Mouse (Mus musculus): Measurements from ENCODE around the gene Rer1.

Rer1 gene

DNA sequence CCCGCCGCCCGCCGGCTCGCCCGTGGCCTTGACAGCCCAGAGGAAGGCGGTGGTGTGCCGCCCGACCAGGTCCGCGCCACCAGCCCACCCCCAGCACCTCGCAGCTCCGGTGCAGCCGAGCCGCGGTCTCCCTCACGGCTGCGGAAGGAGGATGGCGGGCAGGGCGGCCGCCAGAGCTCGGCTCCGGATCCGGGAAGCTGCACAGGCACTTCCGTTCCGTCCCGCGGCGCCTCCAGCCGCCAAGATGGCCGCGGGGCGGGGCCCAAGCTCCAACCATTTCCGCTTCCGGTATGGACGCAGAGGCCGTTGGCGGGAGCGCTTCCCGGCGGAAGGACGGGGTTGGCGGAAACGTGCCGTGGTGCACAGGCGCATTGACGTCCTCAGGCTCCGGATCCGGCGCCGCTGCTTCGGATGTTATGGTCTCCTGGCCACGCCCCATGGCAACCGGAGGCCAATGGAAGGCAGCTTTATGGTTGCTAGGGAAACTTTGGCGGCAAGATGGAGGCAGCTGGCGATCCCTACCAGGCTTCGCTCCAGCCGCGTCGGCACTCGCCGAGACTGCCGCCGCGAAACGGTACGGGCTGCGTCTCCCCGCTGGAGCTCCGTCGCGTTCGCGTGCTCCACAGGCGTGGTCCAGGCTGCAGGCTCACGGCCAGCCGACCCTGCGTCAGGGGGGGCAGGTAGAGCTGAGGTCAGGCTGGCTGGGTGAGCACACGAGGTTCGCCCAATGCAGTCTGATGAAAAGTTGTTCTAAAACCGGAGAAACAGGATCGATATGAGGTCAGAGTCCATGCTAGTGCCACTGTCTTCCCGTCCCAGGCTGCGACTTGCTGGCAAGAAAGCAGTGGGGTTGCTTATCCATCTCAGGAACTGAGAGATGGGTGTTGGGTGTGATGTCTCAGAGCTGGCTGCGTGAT is at the start of gene Rer1, which contains the start of gene Morn1:
Gene Rer1 (minus strand): TSS at position 275 of the 917 bp plus-strand sequence.
Gene Morn1 (plus strand): TSS at position 470 of the 917 bp plus-strand sequence.
- peak; percentile 100 for DNase-seq (ENCODE audit: low spot score)

DNA sequence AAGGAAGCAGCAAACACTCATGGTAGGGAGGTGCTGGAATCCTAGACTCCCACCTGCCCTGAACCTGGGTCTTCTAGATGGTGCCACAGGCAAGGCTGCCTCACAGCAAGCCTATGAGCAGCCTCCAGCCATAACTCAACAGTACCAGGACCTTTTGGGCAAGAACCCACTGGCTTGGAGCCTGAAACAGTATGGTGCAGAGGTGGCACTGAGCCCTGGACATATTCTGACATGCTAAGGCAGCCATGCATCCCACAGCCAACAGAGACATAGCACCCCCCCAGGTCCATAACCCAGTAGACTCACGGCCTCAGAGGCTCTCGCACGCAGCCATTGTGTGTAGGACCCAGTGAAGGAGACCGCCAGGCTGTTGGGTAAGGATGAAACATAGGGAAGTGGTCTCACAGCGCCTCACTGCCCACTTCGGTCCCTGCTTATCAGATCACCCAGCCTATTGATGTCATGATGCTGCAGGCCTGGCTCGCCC is 48.5 kb upstream of the Rer1 start:
- DNase-seq (ENCODE audit: low spot score) = no peak

DNA sequence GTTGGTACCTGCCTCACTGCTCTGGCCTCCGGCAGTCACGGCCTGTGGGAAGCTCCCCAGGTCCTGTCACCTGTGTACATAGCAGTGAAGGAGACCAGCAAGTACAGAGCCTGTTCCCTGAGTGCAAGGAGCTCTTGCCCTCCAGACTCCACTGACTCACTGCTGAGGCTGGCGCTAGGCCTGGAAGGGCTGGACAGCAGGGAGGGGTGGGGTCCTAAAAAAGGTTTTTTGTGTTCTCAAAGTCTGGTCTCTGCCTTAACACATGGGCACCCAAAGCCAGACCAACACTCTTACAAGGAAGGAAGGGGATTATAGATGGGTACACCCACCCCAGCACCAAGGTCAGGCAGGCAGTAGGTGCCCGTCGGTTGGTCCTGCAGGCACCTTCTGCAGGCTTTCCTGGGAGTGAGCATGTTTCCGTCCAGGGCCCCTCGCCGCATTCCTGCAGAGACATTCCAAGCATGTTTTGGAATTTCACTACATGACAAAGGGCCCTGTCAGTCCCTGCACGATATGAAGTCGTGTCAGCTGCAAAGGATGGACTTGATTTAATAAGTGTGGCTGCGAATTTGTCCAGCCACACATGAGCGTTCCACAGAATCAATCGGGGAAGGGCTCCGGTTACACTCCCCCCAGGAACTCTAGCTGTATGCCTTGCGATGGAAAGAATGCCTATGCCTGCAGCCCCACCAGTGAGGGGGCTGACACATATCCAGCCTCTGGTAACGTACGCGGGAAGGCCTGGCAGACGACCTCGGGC is 47.7 kb upstream of the Rer1 start:
- DNase-seq (ENCODE audit: low spot score) = no peak

DNA sequence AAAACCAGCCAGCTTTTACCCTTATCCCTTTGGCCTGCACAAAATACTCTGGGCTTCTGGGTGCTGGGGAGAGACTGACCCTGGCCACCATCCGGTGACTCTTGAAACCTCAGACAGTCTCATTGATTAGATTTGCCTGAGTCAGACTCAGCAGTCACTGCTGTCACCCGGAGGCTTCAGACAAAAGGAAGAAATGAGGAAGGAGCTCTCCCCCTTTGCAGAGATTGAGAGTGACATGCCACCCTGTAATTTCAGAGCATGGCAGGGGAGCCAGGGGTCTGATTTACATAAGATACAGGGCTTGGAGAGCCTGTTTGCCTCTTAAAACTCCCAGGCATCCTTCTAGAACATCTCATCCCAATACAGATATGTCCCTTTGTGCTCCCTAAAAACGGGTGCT is 47.0 kb upstream of the Rer1 start:
- no peak for DNase-seq (ENCODE audit: low spot score)

DNA sequence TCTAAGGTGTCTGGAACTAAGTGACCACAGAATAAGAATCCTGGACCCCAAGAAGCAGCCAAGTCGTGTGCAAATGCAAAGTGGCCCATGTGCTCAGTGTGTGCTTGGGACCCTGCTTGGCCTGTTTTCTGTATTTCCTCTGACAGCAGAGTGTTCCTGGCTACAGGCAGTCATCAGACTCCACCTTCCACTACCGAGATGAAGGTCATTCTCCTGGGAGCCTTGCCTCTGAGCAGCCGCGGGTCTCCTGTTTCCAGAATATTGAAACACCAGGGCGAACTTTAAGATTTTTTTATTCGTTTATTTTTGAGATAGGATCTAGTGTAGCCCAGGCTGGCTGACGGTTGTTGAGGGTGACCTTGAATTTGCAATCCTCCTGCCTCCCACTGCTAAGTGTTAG is 44.4 kb upstream of the Rer1 start:
- no peak for DNase-seq (ENCODE audit: low spot score)

DNA sequence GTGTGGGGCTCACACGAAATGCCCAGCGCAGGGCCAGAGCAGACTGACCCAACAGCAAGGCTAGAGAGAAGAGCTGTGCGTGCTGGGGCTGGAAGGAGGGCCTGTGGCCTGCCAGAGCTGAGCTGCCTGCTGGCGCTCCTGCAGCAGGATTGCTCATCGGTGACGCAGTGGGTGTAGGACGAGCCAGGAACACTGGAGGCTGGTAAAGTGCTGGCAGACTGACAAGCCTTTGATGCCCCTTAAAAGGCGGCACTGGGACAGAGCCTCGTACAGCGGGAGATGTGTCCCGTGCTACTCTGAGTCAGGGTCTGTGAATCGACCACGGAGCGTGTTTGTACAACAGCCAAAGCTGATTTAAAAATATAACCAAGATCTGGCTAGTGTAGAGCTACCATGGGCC is 43.8 kb upstream of the Rer1 start:
- peak; percentile 79 for DNase-seq (ENCODE audit: low spot score)

DNA sequence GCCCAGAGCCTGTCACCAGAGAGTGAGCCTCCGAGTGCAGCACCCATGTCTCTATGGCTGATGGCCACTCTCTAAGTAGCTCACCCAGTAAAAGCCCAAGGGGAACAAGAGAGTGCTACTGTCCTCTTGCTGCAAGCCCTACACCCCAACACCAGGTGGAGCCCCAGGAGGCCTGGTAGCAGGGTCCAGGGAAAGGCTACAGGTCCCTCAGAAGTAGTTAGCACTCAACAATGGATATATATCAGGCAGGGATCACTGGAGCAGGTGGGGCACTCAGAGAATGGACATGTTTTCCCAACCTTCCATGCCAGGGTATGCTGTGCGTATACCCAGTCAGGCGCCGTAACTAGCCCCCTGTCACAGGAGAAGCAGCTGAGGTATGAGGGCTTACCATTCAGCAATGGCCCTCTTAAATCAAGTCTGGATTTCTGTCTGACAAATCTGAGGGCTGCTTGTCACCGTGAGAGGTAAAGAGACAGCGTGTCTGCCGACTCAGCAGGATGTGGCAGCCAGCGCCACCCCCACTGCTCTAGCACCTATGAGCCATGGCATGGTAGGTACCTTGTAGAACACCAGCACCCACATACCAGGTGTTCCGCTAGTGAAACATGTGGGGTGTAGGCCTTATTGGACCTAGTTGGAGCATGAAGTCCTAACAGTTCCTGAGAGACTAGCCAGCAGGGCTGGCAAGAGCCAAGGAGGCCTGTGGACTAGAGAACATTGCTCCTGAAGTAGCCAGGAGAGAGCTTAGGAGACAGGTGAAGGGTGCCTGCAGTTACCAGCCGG is 43.1 kb upstream of the Rer1 start:
- peak; percentile 73 for DNase-seq (ENCODE audit: low spot score)

DNA sequence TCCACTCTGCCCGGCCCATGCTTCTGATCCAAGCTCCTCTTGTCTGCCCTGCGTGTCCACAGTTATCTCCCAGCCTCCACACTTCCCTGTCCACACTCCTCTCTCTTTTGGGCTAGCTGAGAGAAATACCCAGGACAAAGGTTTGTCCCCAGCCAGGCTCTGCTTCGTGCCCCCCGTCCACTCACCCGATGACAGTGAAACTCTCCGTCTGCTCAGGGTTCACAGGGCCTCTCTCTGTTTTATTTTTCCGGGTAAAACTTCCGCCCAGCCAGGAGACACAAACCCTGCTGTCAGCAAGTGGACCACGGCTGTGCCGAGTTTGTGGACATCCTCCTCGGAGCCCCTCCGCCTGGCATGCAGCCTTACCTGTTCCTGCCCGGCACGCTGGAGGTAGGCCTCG is 42.2 kb upstream of the Rer1 start:
- no peak for DNase-seq (ENCODE audit: low spot score)

DNA sequence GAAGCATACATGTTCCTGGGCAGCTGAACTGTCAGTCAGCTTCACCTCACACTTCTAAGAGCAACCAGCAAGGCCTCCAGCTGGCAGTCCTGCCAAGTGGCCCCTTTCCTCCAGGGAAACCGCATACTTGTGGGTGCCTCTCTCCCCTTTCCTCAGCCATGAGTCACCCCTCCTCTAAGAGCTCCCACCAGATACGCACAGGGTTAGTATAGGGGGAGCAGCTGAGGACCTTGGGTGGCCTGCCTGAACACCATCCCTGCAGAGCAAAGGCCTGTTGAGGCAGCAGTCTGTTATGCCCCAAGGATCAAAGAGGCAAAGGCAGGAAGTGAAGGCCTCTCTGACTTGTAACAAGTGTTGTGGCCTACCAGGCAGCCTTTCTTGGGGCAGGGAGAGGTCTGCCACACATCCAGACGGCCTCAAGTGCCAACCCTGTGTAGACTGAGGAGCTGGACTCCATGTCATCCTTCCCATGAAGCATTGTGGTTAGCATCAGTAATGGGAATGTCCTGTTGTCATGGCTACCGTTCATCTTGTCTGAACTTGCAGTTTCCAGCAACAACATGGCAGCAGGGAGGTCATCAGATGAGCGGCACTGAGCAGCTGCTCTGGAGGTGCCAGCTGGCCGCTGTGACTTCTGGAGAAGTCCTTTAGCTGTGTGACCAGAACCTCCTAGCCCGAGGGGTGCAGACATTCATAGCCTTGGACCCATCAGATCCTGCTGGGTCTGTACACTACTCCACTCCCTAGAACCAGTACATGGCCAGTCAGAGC is 40.6 kb upstream of the Rer1 start:
- DNase-seq (ENCODE audit: low spot score) = no peak

DNA sequence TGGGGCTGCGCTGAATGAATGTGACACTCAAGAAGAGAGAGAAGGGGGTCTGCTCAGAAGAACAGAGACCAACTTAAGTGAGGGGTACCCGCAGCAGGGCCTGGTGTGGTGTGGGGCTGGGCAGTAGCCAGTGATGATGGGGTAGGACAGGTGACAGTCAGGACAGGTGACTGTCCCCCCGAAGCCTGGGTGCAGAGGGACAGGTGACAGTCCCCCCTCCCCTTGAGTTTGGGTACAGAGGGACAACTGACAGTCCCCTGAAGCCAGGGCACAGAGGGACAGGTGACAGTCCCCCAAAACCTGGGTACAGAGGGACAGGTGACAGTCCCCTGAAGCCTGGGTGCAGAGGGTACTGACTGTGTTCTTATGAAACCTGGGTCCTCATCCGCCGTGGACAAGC is 40.0 kb upstream of the Rer1 start:
- no peak for DNase-seq (ENCODE audit: low spot score)

DNA sequence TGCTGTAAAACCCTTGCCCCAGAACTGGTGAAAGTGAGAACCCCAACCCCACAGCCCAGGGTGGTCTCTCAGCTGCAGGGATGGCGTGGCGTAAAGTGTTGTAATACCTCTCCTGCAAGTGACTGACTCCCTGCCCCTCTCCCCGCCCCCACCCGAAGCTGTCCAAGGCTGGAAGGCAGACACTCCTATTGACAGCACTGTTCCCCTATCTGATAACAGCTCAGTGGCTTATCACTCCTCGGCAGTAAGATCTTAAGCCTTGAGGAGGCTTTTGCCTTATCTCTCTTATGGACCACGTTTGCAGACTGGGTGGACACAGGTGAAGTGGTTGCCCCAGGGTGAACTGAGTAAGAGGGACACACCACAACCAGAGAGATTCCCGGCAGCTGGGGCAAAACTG is 39.1 kb upstream of the Rer1 start:
- no peak for DNase-seq (ENCODE audit: low spot score)

DNA sequence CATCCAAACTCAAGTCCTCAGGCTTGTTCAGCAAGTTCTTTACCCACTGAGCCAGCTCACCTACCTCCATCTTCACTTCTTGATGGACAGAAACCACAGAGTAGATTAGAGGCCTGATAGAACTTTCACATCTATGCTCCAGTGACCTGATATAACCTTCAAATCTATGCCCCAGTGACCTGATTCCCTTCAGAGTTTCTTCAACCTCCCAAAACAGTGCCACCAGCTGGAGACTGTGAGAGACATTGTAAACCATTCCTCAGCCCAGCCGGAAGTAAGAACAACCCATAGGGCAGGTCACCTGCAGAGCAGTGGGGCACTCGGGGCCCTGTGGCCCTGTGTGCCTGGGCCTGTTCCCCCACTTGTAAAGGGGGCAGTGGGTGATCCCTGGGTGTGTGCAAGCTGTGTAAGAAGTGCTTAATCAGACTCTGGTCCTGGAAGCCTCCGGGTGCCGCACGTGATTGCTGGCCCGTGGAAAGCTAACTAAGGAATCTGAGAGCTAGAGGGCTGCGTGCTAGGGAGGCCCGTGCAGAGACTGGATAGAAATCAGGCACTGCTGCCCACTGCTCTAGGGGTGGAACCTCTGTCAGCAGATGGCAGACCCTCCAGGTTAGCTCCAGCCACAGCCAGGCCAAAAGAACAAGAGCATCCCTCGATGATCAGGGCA is 37.8 kb upstream of the Rer1 start:
- DNase-seq (ENCODE audit: low spot score) = no peak

DNA sequence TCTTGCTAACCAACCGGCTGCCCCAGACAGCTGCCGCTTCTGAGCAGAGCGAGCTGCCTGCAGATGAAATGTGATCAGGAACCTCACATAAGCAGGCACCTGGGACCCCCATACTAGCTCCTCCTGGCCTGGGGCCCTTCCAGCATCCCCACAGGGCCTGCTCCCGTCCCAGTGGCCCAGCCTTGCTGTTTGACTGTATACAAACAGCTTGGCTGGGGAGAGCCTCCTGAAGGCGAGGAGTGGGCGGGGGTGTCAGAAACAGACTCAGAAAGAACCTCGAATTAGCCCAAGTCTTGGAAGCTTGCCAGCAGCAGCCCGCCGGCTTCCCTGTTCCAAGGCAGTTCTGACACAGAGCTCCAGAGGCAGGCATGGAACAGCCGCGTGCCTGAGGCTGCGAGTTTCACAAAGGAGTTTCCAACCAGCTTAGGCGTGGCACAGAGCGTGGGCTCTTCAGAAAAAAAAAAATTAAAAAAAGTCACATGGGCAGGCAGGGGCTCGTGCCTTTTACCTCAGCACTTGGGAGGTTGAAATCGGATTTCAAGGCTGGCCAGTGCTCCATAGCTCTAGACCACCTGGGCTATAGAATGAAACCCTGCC is 36.4 kb upstream of the Rer1 start:
- peak; percentile 88 for DNase-seq (ENCODE audit: low spot score)

DNA sequence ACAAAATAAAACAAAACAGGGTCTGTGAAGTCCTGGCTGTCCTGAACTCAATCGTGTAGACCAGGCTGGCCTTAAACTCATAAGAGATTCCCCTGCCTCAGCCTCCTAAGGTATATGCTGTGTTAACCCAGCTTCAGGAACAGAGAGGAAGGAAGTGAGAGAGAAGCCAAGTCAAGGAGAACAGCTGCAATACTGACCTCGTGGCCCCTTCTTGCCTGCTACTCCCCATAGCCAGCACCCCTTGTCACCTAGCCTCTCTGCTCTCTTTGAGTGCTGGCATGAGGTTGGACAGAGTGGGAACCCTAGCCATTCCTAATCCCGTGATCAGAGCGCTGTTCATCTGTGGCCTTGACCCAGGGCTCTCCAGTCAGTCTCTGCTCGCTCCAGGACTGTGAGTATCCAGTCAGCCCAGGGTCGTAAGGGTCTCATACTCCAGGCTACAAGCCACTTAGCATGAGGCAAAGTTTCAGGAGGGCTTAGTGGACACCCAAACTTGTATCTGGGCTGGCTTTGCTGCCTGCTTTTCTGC is 35.8 kb upstream of the Rer1 start:
- DNase-seq (ENCODE audit: low spot score) = no peak

DNA sequence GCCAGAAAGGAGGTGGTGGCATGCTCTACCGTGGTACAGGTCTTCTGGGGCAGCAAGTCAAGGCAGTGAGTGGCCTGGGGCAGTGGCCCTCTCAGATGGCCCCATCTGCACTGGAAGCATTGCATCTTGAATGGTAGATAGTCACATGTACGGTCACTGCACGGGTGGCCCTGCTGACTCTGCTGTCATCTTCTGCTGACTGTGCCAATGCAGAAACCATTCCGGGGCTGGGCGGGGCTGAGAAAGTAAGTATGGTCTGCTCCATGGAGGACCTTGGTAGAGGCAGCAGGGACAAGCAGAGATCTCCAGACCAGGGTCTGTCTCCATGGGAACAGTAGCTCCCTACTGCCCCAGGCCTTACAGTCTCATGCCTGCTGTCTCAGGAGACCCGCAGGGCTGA is 35.0 kb upstream of the Rer1 start:
- no peak for DNase-seq (ENCODE audit: low spot score)

DNA sequence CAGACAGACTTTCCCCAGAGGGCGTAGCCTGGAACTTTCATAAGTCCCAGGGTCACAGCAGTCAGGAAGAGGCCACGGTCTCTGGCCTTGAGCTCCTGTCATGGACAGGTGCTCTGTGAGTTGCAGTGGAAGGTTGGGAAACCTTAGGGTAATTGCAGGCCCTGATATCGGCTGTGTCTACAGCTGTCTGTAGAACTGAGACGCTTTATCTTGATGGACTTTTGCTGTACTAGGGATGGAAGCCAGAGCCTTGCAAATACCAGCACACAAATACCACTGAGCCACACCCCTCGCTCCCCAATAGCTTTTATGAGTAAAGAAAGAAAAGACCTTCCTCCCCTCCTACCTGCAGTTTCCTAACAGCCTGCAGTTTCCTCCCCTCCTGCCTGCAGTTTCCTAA is 34.4 kb upstream of the Rer1 start:
- no peak for DNase-seq (ENCODE audit: low spot score)

DNA sequence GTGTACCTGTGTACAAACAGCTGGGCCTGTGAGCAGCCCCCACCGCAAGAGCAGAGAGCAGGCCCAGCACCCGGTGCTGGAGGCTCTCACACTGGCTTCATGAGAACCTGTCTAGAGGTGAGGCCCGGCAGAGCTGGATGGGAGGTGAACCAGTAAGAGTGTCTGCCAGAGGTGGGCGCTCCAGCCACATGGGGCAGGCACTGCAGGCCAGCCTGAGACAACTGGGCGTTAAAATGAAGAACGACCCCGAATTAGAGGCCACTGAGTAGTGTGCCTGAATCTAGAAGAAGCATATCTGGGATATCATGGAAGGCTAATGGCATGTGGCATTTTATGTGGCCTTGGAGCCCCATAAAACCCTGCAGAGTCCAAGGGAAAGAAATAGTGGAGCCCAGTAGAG is 33.9 kb upstream of the Rer1 start:
- no peak for DNase-seq (ENCODE audit: low spot score)

DNA sequence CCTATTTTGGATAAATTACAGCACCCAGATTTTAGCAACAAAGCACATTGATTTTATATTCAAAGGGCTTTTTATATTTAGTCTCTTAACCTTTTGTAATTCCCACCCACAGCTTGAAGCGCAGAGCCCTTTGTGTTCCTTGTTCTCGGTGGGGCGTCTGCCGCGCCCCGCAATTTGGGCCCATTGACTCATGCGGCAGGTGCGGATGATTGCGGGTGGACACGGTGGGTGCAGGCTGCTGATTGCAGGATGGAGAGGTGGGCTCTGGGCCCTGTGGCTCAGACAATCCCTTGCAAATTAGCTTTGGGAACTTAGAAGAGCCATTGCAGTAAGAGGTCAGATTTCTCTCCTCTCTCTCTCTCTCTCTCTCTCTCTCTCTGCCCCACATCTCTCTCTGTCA is 32.1 kb upstream of the Rer1 start:
- no peak for DNase-seq (ENCODE audit: low spot score)

DNA sequence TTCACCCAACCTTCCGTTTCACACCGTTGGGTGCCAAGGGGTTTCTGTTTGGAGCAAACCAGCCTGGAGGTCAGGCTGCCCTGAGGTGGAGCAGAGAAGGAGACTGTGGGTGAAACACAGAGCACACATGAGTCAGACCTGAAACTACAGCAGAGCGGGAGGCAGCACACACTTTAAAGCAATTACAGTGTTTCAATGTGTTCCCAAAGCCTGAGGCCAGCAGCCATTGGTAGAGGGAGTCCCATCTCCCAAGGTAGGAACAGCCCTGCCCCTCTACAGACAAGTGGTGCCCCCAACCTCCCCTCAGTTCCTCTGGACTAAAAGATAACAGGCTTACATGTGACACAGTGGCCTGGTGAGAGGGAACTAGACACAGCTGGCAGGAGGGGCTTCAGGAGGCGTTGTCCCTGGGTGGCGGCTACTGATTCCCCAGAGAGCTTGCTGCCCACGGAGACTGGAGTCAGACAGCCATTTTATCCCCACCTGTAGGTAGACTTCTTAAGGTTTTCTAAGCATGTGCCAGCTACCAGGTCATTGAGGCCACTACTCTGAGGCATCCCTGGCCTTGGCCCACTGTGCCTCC is 31.3 kb upstream of the Rer1 start:
- DNase-seq (ENCODE audit: low spot score) = no peak

DNA sequence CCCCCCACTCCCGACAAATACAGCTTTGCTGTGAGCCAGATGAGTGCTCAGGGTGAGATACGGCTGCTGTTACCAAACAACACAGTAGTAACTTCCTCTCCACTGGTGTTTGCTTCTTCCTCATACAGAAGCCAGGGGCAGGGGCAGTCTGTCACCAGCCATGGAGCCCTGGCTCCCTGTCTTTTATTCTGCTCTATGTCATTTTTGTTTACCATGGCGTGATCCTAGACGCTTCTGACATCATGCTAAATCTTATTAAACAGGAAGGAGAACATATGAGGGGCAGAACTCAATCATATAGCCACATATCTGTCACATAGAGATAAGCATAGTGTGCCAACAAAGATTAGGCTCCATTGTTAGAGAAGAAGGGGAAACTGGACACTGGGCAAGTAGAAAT is 30.4 kb upstream of the Rer1 start:
- no peak for DNase-seq (ENCODE audit: low spot score)
